Mouse (Mus musculus) ES-CJ7 (cell line): ENCODE measurements around the gene Slc1a6.

Experiments used
- DNase-seq: peaks from one replicate; pipeline ENCODE4 v3.0.0; 2011; ENCODE audit warnings: low read depth, low spot score

The Slc1a6 gene

DNA sequence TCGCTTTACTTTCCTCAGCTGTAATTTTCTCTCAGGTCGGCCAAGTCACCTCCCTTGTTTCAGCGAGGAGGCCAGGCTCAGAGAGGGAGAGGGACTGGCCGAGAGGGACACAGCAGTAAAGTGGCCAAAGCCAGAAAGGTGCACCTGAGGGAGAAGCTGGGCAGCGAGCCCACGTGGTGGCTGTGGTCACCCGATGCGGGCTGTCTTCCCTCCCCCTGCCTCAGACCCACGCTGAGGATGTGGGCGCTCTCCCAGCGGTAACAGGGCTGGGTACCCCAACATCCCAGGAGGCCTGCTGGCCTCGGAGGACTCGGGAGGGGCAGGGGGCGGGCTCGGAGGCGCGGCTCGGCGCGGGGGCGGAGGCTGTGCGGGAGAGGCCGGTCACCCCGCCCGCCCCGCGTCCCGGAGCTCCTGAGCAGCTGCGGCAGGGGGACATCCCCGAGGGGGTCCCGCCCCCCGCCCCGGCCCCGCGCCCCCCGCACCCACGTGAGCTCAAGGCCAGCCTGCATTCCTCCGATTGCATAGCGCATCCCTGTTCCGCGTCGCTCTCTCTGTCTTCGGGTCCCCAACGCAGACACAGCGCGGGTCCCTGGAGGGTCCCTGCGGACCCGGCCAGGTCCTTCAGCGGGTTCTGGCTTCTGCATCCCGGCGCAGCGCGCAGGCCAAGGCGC lies at the start of gene Slc1a6:
Gene Slc1a6 (plus strand): TSS at position 516 of the 671 bp plus-strand sequence.
- no peak for DNase-seq

DNA sequence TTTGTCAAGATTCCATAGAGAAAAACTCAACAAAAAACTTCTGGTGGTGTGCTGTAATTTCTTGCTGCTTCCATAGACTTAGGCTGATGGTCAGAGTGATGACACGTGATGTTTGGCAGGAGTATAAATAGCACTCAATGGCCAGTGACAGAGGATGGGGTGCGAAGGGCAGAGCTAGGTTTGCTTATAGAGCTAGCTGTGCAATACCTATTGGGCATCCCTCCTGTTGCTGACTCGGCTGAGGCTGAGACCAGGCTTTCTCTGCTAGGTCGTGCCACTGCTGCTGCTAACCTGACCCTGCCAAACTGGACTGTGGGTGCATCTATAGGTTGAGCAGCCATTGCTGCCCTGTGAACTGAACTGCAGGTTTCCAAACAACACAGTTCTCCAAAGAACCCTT lies 40.5 kb upstream of the Slc1a6 start:
- DNase-seq: no peak

DNA sequence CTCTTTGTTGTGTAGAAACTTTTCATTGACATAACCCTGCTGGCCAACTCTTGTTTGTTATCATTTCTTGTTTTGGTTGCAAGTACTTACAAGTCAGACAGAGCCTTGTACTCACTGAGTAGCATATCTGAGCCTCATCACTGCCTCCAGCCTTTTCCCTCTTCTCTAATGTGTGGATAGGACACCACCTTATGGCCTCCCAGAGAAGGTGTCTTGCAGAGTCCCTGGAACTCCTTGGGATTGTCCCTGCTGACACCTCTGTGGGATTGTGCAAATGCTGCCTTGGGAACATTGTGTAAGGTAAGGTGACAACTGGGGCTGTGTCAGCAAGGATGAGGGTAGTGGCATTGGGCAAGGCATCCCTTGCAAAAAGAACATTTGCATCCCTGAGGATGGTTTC lies 36.6 kb upstream of the Slc1a6 start:
- no peak for DNase-seq

DNA sequence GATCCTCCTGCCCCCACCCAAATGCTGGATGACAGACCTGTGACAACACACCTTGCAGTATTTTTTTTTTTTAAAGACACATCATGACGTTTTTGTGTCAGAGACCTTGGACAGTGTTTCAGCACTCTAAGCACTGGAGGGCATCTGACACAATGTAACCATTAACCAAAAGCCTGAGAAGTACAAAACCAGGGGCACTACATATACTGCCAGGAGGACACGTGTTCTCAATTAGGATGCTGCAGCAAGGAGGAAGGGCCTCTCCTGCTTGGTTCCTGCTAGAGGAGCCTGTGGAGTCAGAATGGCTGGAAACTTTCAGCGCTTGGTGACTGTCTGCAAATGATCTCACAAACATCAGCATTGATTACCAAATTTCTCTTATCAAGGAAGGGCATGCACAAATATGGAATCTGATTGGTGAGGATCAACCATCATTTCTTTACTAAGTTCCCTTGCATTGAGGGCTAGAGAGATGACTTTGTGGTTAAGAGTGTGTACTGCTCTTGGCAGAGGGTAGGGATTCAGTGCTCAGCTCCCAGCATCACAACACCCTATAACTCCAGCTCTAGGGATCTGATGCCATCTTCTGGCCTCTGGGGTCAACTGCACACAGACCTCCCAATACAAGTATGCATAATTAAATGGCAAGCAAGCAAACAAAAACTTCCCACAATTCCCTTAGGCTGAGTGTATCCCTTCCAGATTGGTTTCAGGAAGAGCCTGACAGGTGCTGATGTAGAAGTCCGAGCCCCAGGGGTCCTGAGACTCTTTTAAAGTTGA lies 34.7 kb upstream of the Slc1a6 start:
- peak; percentile 86 for DNase-seq

DNA sequence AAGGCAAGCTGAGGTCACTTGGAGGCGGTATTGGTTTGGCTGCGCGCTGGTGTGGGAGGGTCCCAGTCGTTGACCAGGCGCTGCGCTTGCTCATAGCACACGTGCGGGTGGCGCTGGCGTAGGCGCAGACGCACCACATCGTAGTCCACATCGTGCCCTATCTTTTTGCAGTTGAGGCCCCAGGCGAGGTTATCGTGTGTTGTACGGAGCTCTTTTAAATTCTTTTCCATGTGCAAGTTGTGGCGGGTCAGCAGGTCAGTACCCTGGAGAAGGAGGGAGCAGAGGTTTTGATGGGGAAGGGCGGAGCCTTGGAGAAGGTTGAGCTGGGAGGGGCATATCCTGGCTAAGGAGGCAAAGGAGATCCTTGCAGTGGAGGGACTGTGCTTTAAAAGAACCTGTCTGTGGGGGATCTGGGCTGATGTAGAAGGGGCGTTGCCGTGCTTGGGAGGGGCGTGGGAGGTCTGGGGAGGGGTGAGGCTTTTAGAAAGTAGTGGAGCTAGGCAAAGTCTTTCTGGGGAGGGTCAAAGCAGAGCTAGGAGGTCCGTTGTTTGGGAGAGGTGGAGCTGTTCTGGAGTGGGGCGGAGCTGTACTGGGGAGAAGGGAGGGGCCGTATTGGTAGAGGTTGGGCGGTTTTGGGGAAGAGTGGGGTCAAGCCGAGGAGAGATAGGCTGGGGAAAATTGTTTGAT lies 33.1 kb upstream of the Slc1a6 start:
- DNase-seq: peak; percentile 96

DNA sequence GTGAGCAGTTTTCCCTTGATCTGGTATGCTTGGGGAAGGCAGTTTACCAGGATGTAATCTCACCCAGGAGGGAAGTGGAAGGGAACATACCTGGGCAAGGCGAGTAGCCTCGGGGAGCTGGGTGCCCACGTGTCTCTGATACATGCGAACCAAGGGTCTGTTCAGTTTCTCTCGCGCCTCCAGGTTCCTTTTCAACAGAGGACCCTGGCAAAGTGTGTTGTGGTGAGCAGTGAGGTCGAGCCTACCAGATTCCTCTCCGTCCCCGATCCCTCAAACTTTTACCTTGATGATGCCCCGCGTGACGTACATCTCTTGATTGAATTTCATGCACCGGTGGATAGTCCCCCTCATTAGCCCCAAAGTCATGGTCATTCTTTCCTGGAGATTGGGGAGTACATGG lies 32.1 kb upstream of the Slc1a6 start:
- DNase-seq: no peak

DNA sequence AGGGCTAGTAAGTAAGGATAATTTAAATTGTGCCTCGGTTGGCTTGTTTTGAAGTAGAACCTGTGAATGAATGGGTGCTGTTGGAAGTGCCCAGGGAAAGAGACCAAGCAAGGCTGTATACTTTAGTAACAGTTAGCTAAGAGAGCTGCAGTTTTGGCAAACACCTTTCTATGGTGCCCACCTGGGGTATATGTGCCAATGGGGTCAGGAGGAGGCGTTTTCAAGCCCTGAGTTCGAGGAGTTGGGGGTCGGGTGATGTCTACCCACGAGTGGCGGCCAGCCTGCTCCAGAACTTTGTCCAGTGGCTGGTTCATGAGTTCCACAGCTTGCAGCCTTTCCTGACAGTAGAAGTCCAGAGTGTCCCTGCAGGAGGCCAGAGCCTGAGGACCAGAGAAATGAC lies 31.4 kb upstream of the Slc1a6 start:
- no peak for DNase-seq

DNA sequence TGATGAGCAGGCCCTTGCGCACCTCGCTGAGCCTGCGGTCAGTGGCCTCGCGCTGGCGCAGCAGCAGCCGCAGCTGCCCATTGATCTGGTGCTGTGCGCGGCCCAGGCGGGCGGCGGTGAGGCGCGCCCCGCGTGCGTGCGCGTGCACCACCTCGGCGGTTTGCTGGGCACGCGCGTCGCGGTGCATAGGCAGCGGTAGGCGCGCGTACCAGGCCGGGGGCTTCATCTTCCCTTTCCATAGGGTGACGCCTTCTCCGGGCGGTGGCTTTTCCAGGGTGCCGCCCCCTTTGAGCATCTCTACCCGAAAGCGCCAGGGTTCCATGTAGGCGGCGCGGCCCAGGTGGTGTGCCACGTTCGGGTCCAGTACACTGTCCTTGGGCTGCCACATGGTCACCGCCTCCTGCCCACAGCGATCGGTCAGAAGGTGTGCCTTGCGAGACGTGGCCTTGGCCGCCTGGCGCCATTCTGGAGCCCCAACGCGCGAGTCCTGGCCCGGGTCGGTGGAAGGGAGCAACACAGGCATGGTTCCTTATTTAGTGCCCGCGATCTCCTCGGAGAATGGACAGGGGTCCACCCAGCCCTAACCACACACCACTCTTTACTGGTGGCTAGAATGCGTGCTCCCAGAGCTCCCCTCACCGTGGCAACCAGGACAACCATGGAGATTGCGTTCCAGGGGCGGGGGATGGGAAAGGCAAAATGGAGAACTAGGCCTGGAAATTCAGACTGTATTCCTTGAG lies 27.7 kb upstream of the Slc1a6 start, which contains the start of gene Ccdc105:
Gene Ccdc105 (minus strand): TSS at position 614 of the 740 bp plus-strand sequence.
- peak; percentile 84 for DNase-seq

DNA sequence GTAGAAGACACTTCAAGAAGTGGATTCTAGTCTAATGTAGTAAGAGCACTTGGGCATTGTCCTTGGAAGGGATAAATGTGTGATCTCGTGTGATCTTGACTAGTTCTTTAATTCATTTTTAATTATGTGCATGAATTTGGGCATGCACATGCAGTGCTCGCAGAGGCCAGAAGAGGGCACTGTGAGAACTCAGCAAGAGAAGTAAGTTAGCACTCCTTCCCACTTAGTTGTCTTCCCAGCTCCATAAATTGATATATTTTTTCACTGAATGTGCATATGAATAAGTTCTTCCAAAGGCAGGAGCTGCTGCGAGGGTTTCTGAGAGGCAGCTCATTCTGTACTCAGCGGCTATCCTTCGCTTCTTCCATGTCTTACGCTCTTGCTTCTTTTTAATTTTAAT lies 24.3 kb upstream of the Slc1a6 start:
- peak; percentile 60 for DNase-seq

DNA sequence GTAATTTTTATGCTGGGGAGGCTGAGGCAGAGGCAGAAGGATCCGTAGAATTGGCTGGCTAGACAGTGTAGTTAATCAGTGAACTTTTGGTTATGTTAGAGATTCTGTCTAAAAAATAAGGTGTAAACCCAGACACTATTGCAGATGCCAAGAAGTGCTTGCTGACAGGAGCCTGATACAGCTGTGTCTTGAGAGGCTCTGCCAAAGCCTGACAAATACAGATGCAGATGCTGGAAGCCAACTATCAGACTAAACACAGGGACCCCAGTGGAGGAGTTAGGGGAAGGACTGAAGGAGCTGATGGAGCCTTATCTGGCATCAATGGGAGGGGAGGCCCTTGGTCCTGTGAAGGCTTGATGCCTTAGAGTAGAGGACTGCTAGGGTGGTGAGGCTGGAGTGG lies 14.7 kb upstream of the Slc1a6 start:
- DNase-seq: no peak

DNA sequence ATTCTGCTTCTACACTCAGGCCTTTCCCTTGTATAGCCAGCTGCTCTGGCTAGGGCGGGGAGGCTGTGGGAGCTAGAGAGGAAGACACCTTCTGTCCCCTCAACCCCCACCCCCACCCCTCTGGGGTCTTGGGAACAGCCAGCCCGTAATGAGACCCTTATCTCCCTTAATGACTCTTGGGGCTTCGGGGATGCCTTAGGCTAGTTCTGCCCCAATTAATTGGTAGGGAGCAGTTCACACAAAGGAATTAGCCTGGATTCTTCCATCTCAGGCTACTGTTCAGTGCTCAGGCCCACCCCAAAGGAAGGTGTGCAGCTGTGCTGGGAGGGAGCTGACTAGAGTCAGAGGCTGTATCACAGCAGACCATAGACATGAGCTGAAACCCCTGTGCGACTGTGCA lies 4.5 kb upstream of the Slc1a6 start:
- DNase-seq: no peak

DNA sequence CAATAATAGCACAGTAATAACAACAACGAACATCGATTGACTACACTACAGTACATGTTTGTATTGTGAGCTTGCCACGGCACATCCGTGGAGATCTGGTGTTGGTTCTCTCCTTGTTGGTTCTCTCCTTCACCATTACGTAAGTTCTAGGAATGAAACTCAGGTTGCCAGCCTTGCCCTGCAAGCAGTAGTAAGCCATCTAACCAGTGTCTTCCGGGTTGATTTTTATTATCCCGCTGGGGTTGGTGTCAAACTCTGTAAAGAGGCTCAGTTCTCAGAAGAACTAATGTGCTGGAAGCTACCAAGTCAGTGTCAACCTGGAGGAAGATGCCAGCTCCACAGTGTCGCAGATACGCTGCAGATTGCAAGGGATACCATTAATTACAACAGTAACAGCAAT lies 769 bp upstream of the Slc1a6 start:
- no peak for DNase-seq

DNA sequence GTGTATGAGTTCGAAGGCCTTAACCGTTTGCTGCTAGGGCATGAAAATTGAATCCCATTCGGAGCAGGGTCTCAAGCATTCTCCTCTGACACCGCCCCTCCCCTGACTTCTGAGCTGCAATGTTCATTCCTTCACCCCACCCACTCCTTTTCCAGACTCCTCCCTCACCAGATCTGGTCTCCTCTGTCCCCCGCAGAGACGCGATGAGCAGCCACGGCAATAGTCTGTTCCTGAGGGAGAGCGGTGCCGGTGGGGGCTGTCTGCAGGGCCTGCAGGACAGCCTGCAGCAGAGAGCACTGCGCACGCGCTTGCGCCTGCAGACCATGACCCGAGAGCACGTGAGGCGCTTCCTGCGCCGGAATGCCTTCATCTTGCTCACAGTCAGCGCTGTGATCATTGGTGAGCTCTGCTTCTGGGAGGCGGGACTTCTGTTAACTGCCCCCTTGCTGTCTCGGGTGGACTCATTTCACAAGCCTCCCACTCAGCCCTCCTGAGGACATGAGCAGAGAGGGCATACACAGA lies 7.3 kb downstream of the Slc1a6 start:
- DNase-seq: peak; percentile 80

DNA sequence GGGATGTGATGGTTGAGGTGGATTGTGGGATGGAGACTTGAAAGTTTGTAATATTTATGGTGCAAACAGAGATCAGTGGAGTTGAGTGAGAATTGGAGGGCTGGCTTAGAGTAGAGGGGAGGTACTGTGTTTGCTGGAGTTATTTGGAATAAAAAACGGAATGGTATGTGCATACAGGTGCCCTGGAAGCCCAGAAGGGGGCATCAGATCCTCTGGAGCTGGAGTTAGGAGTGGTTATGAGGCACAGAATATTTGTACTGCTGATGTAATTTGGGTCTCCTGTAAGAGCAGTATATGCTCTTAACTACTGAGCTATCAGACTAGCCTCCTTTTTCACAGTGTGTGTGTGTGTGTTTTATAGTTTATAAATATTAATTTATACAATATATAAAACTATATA lies 10.3 kb downstream of the Slc1a6 start:
- DNase-seq: no peak

DNA sequence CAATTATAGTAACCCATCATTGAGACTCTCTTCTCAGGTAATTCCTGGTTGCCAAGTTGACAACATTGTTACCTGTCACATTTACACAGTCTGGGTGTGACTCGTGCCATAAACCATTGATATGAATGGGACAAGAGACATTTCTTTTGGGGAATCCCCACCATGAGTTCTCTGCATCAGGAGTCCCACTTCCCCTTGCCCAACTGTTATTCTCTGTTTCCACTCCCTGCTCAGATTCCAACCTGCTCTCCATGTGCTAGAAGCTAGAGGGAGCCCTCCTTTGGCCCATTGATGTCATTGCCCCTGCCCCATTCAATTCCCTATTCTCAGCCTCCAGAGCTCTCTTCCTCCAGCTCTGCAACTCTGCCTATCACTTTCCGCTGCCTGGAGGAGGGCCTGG lies 21.2 kb downstream of the Slc1a6 start:
- DNase-seq: peak; percentile 43

DNA sequence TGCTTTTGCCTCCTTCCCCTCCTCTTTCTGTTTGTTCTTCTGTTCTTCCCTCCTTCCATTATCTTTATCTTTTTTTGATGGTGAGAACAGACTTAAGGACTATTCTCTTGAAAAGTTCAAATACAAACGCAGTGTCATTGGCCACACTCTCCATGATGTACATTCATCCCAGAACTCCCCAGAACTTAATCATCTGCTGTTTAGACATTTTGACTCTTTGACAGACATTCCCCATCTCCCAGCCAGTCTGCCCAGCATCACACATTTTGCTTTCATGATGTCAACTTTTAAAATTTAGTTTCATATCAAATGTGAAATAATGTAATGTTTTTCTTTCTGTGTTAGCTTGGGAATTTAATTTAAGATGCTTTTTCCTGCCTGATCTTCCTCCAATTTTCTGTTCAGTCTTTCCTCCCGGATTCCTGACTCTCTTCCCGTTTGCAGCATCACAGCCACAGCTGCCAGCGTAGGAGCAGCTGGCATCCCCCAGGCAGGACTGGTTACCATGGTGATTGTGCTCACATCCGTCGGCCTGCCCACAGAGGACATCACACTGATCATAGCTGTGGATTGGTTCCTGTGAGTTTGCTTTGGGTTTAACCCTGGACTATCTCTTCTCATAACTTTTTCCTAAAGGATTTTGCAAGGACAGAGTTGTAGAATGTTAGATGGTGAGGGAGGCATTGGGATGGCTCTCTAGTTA lies 32.2 kb downstream of the Slc1a6 start:
- DNase-seq: no peak

DNA sequence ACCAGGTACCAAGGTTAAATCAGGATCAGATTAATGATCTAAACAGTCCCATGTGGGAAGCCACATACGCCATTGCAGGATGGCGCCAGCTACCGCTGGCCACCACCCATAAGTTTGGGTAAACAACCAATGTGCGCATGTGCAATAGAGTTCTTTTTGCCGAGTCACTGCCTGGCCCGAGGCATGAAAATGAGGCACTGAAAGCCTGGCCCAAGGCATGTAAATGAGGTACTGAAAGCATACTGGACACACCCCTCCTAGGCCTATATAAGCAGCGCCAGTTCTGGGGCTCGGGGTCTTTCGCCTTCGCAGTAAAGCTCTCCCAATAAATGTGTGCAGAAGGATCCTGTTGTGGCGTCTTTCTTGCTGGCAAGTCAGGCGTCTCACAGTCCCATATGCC lies 60.2 kb downstream of the Slc1a6 start:
- peak; percentile 21 for DNase-seq

DNA sequence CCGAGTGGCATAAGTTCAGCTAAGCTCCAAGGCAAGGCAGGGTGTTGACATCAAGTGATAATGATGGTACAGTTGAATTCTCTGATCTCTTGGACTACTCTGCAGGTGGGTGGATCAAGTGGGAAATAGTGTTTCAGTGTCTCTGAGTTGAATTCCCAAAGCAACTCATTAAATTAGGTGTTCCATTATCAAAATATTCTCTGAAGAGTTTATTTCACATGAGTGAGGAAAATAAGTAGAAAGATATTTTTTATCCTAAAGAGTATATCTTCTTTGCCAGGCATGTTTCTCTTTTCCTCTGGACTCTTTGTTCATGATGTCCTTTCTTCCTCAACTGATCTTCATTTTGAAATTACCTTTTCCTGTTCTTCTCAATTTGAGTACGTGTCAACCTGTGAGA lies 71.8 kb downstream of the Slc1a6 start, which contains the start of gene Olfr1356:
Gene Olfr1356 (minus strand): TSS at position 101 of the 400 bp plus-strand sequence.
- DNase-seq: no peak
